Mouse (Mus musculus): Measurements from ENCODE around the gene Mtrf1l. TPM values are rescaled to one million over a fixed set of nuclear protein-coding genes. Genes with fewer than 3 reads are reported as not detected.
A peak's percentile ranks its signal among the peaks of the same experiment; 100 is the strongest.

Gene Mtrf1l
- total RNA-seq (2017): 27.7 and 31.0 TPM in 2 replicates

DNA sequence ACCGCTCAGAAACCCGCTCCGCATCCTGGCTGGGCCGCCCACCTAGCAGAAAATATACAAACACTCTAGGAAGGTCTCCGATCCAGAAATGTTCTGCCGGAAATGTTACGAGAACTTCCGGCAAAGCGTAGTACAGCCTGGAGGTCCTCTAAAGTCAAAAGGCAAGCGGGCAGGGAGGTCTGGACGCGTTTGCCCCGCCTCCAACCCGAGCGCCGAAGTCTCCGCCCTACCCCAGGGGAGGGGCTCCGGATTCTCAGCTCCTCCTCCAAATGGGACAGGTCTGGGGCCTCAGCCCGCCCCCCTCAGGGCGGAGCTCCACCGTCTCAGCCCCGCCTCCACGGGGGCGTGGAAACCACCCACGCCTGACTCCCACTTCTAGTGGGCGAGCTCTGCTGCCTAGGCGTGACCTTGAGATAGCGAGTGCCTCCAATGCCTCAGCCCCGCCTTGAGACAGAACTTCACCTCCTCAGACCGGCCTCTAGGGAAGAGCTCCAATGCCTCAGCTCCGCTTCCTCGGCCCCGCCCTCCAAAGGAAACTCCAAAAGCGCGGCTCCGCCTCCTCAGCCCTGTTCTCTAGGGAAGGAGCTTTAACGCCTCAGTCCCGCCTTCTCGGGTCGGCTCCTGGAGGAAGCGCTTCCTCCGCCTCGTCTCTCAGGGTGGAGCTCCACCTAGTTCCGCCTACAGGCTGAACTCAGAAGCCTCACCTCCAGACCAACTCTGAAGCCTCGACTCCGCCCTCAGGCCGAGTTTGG is at the start of gene Mtrf1l:
TSS of gene Mtrf1l (minus strand) at position 171 of the 752 bp plus-strand sequence.
- peak; percentile 85 for ATAC-seq (ENCODE audit: extremely low read depth, insufficient number of reproducible peaks, low FRiP score, poor library complexity, severe bottlenecking)

- ATAC-seq (ENCODE audit: extremely low read depth, insufficient number of reproducible peaks, low FRiP score, poor library complexity, severe bottlenecking): no peak
Observed at GRCm38 (mm10) chr10:5871081-5871480, 47.4 kb upstream of the Mtrf1l start.

DNA sequence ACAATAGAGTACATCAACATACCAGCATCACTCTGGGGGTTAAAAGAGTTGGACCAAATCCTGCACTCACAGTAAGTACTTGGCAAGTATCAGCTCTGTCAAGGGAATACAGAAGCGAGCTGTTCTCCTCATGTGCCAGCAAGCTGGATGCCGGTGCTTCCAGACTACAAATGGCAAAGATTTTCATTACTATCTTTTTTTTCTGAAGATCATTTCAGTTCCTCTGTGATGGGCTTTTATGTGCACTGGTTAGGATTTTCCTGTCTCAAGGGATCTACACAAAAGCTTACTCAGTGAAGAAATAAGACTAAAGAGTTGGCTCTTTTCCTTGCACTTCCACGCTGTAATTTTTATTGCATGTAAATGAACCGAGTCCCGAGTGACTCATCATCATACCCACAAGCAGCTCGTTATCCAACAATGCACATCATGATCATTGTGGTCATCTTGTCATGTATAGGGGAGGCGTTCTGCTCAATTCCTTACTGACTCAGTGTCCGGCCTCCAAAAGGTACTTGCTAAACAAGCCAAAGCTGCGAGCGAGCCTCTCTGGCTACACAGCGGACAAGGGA is 44.4 kb upstream of the Mtrf1l start:
- ATAC-seq (ENCODE audit: extremely low read depth, insufficient number of reproducible peaks, low FRiP score, poor library complexity, severe bottlenecking): no peak

DNA sequence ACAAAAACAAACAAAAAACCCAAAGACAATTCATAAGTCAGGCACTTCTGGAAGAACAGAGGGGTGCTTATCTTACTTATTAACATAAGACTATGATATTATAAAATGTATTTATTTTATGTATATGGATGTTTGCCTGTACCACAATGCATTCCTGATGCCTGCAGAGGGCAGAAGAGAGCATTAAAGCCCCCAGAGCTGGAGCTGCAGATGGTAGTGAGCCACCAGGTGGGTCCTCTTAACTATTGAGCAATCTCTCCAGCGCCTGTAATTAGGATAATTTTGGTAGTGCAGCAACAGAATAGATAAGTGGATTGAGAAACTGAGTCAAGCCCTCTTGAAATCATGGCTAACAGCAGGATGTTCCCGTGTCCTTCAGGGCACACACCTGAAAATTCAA is 42.3 kb upstream of the Mtrf1l start:
- ATAC-seq (ENCODE audit: extremely low read depth, insufficient number of reproducible peaks, low FRiP score, poor library complexity, severe bottlenecking): no peak

DNA sequence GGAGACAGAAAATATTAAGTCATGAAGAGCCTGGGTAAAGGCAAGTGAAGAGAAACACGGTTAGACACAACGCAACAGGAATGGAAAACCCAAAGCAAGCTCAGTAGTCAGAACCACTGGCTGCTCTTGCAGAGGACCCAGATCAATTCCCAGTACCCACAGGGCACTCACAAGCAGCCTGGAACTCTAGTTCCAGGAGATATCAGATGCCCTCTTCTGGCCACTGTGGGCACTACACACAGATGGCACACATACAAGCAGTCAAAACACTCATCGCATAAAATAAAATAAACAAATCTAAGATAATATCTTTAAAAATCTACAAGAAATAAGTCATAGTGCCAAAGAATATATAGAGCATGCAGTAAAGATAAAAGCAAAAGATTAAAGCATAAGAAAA is 39.0 kb upstream of the Mtrf1l start:
- no peak for ATAC-seq (ENCODE audit: extremely low read depth, insufficient number of reproducible peaks, low FRiP score, poor library complexity, severe bottlenecking)

DNA sequence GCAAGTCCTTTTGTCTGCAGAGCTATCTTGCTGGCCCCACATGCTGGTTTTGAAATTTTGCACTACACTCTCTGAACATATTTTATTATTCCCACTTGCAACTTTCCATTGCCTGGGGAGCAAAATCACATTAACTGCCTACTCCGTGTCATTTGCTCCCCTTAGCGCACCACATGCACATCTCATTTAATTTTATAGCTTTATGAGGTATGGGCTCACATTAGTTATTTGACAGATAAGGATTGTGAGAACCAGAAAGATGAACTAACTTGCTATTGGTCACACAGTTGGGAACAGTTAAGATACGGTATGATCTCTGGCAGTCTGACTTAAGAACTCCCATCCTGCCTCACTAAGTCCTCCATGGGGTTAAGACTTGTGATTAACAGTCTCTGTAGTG is 37.1 kb upstream of the Mtrf1l start:
- ATAC-seq (ENCODE audit: extremely low read depth, insufficient number of reproducible peaks, low FRiP score, poor library complexity, severe bottlenecking): no peak

DNA sequence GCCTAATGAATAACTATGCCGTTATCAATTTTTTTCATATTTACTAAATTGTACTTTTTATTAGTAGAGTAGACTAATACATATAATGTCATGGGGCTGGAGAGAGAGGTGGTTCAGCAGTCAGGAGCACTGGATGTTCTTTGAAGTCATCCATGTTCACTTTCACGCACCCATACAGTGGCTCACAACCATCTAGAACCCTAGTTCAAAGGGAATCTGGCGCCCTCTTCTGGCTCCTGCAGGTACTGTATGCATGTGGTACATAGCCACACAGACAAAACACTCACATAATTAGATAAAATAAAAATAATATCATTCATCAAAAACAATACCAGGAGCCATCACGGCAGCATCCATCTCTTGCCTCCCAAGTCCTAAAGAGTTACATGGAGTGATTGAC is 36.0 kb upstream of the Mtrf1l start:
- no peak for ATAC-seq (ENCODE audit: extremely low read depth, insufficient number of reproducible peaks, low FRiP score, poor library complexity, severe bottlenecking)

GRCm38 (mm10) chr10:5857996-5858549 is 34.4 kb upstream of the Mtrf1l start:
- no peak for ATAC-seq (ENCODE audit: extremely low read depth, insufficient number of reproducible peaks, low FRiP score, poor library complexity, severe bottlenecking)

DNA sequence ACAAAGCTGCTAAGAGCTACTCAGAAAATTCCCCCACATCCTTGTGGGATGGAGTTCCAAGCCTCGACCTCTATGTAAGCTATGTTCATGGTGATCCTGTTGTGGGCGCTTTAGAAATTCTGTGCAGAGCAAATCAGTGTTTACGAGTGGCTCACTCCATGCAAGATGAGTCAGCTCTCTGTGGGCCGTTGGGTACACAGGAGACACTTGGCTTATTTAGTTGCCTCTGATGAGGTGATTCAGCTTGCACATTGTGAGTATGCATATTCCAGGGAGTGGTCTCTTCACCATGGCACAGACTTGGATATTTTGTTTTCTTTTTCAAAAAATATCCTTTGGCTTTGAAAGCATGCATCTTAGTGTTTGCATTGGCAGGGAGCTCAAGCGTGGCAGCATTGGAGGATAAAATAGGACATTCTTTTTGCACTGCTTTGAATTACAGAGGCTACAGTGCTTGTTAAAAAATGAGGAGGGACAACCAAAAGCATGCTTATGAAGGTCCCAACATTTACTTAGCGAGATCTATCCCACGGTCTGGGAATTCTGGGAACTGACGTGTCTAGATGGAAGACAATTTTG is 29.7 kb upstream of the Mtrf1l start:
- ATAC-seq (ENCODE audit: extremely low read depth, insufficient number of reproducible peaks, low FRiP score, poor library complexity, severe bottlenecking): no peak

- ATAC-seq (ENCODE audit: extremely low read depth, insufficient number of reproducible peaks, low FRiP score, poor library complexity, severe bottlenecking): no peak
Observed at GRCm38 (mm10) chr10:5846939-5847338, 23.2 kb upstream of the Mtrf1l start.

DNA sequence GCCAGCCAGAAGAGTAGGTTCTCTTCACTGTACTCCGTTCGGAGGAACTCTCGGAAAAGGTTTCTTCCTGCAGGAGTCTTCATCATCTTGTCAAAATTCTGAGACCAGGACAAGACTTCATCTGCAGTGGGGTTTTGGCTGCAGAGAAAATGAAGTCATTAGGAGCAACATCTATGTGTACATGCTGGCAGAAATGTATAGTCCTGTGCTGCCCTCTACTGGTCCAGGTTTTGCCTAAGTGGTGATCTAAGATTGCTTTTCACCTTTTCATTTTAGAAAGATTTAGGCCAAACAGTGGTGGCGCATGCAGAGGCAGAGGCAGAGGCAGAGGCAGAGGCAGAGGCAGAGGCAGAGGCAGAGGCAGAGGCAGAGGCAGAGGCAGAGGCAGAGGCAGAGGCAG is 17.7 kb upstream of the Mtrf1l start:
- ATAC-seq (ENCODE audit: extremely low read depth, insufficient number of reproducible peaks, low FRiP score, poor library complexity, severe bottlenecking): peak; percentile 51

DNA sequence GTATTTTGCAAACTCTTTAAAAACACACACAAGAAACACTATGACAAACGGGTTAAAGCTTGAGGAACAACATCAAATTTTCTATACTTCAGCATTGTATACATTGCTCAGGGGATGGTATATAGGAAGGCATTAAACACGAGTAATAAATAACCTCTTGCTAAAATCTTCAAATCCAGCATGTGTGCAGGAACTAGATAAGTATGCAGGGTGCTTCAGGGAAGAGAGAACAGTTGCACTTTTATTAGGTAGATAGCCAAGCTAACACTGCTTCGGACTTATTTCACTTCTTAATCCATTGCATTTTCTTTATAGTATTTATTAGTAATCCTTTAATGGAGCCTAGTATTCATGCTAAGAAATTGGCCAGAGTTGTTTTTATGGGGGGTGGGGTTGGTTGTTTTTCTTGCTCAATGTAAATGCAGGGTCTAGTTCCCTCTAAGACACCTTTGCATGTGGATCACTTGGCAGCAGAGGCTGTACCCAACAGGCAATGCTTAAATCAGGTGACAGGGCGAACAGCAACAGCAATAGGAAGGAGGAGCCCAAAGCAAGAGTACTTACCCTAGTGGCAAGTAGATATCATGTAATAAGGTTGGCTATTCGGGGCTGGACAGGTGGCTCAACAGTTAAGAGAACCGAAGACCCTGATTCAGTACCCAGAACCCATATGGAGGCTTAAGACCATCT is 2.8 kb upstream of the Mtrf1l start:
- no peak for ATAC-seq (ENCODE audit: extremely low read depth, insufficient number of reproducible peaks, low FRiP score, poor library complexity, severe bottlenecking)

- peak; percentile 24 for ATAC-seq (ENCODE audit: extremely low read depth, insufficient number of reproducible peaks, low FRiP score, poor library complexity, severe bottlenecking)
Observed at GRCm38 (mm10) chr10:5824779-5825178, 1.1 kb upstream of the Mtrf1l start.

GRCm38 (mm10) chr10:5823291-5823739 is 395 bp downstream of the Mtrf1l start:
- ATAC-seq (ENCODE audit: extremely low read depth, insufficient number of reproducible peaks, low FRiP score, poor library complexity, severe bottlenecking): no peak

GRCm38 (mm10) chr10:5818772-5819171 is 4.9 kb downstream of the Mtrf1l start:
- no peak for ATAC-seq (ENCODE audit: extremely low read depth, insufficient number of reproducible peaks, low FRiP score, poor library complexity, severe bottlenecking)

DNA sequence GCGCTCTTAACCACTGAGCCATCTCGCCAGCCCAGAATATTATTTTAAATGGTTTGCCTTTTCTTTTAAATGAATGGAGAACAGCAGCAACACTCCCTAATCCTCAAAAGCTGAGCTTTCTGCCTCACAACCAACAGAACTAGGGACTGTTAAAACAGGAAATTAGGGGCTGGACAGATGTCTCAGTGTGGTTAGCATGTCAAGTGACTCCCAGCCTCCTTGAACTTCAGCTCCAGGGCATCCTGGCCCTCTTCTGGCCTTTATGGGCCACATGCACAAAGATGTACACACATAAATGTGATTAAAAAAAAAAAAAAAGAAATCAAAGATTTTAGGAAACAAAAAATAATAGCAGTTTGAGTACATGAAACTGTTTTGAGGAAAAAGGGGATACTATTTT is 7.7 kb downstream of the Mtrf1l start:
- ATAC-seq (ENCODE audit: extremely low read depth, insufficient number of reproducible peaks, low FRiP score, poor library complexity, severe bottlenecking): no peak

GRCm38 (mm10) chr10:5813724-5814123 is 10.0 kb downstream of the Mtrf1l start:
- ATAC-seq (ENCODE audit: extremely low read depth, insufficient number of reproducible peaks, low FRiP score, poor library complexity, severe bottlenecking): no peak

- ATAC-seq (ENCODE audit: extremely low read depth, insufficient number of reproducible peaks, low FRiP score, poor library complexity, severe bottlenecking): no peak
Observed at GRCm38 (mm10) chr10:5807683-5808082, 16.0 kb downstream of the Mtrf1l start.

GRCm38 (mm10) chr10:5806996-5807395 is 16.7 kb downstream of the Mtrf1l start:
- ATAC-seq (ENCODE audit: extremely low read depth, insufficient number of reproducible peaks, low FRiP score, poor library complexity, severe bottlenecking): no peak
